Mouse (Mus musculus) mature B cell (primary cell): ENCODE data around the gene Arid5b.

Source experiments
- in situ Hi-C: fragments of 300-500 bp; cut with MboI; formaldehyde crosslinking; loops from 2 replicates; pipeline ENCODE4 v1.14.3; 2019

The Arid5b gene

GRCm38 (mm10) chr10:68231385-68232182, 47.0 kb downstream of the Arid5b start:
- in situ Hi-C loops: no loop called here

DNA sequence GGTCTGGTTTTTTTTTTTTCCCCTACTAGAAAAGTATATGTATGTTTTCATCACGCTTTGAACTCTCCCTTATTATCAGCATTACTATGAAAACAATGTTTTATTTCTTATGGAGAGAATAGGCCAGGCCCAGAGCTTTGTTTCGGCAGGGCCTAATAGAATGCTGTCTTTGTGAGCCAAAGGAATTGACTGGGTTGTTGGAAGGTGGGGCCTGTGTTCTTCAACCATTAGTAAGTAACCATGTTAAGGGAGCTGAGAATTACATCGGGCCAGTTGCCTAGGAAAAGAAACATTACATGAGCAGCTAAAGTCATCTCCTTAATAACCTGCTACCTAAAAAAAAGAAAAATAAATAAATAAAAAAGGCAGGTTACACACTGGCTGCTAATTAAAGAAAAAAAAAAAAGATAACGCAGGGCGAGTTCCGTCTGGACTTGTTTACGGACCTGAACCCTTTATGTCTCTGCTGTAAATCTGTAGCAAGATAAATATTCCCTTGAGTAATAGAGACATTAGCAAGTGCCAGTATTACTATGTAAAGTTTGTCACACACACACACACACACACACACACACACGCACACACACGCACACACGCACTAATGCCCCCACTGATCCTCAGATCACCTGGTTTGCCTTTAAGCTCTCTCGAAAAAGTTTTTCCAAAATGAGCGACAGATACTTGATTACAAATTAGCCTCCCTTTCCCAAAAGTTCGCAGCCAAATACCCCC, 47.7 kb downstream of the Arid5b start:
- in situ Hi-C loops: no loop called here

DNA sequence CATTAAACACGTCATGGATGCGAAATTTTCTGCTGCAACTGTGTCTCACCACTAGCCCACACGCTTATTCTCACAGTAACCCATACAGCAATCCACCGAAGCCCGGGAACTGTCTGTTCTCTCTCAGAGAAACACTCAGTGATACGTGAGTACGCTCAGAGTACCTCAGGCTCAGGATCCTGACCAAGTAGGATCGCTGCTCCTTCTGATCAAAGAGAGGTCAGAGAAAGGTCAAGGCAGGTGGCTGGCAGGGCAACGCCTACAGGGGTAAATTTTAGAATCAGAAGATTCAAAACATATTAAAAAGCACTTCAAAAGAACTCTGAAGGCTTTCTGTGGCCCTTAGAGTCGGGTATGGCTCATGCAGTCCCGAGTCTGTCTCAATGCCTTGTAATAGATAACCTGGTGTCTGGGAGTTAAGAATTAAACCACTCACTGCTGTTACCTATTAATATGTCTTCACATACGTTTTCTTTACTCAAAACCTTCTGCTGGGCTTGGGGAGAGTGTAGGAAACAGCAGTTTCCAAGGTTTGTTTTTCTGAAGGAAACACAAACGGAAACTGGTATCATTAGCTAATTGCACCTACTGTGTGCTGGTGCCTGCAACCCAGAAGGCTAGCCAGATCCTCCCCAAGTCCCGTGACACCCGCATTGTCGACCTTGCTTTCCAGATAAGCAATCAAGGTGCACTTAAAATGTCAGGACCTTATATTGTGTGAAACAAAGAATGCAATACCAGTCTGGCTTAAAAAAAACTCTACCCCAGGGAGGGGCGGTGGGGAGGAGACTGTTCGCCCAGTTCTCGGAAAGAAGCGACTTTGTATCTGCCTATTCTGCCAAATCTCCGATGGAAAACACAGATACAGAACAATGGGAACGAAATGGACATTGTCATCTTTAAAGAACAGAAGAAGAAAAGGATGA, 48.6 kb downstream of the Arid5b start:
- in situ Hi-C loops: no loop called here

GRCm38 (mm10) chr10:68222676-68223075, 55.9 kb downstream of the Arid5b start:
- in situ Hi-C loops: no loop called here

DNA sequence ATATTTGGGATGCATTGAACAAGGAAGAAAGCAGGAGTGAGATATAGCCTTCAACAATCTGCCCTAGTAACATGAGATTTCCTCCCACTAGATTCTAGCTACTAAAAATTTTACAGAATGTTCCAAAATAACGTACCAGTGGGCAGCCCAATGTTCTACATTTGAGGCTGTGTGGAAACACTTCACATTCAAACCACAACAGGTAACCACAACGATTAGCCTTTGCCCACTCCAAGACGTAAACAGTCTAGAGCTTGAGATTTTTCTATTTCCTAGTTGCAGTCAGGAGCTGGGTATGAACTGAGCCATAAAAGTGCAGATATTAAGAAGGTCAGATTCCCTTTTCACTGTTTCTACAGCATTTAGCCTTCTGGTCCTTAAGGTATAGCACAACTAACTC, 56.5 kb downstream of the Arid5b start:
- in situ Hi-C loops: no loop called here

- in situ Hi-C loops: no loop called here
These were observed 59.2 kb downstream of the Arid5b start for GRCm38 (mm10) chr10:68219327-68219726.

DNA sequence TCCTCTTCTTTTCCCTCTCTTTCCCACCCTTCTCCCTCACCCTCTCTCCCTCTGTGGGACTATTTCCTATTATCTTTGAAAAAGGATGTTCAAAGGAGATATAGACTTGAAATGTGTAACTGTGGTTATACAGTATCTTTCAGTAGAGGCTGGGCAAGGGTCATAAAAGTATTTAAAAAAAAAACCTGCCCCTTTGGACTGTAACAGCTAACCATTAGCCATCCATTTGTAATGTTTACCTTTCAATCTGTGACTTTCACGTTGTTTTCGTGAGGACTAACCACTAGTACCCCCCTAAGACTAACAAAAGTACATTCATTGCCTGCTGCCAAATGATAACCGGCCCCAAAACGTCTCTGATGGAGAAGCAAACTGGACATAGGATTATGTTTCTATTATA, 59.9 kb downstream of the Arid5b start:
- in situ Hi-C loops: no loop called here

GRCm38 (mm10) chr10:68214809-68215468, 63.6 kb downstream of the Arid5b start:
- in situ Hi-C loops: no loop called here

DNA sequence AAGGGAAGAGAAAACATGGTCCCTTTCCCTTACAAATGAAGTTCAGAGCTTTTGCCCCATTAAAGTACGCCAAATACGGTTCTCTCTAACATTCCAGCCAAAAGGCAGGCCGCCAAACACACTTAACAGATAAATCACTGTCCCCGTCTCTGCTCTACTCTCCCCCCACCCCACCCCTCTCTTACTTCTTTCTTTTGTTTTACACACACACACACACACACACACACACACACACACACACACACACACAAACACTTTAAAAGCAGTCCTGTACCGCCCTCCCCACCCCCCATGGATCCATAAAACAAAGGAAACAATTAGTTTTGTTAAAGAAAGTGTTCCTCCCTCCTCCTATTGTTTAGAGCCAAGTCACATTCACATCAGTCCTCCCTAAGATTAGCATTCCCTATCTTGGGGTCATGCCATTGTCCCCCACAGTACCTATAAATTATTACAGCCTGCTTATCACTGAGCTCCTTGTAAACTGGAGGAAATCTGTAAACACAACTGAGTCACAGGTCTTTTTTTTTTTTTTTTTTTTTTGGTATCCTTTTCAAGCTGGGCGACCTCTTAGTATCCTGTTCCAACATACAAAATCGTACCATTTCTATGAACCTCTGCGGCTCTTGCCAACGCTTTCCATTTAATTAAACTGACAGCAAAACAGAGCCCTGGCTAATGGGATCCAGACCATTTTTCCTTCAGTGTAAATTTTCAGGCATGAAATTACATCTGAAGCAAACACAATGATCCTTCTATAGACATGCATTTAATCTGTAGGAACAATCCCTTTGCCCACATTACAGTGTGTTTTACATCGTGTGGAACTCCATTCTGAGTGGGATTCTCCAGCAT, 66.3 kb downstream of the Arid5b start:
- in situ Hi-C loops: no loop called here

DNA sequence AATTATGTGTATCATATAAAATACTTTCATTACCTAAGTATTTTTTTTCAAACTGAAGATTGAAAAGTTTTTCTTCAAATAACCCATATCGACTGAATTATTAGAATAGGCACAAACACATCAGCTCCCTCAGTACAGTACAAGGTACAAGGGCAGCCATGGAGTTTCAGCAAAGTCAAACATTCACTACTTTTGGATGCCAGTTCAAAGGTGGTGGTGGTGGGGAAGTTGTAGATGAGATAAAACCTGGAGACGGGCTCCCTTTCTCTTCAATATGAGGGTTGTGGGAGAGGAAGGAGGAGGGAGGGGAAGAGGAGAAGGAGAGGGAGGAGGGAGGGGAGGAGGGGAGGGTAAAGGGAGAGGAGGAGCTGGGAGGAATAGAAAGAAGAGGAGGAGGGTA, 67.0 kb downstream of the Arid5b start:
- in situ Hi-C loops: no loop called here

DNA sequence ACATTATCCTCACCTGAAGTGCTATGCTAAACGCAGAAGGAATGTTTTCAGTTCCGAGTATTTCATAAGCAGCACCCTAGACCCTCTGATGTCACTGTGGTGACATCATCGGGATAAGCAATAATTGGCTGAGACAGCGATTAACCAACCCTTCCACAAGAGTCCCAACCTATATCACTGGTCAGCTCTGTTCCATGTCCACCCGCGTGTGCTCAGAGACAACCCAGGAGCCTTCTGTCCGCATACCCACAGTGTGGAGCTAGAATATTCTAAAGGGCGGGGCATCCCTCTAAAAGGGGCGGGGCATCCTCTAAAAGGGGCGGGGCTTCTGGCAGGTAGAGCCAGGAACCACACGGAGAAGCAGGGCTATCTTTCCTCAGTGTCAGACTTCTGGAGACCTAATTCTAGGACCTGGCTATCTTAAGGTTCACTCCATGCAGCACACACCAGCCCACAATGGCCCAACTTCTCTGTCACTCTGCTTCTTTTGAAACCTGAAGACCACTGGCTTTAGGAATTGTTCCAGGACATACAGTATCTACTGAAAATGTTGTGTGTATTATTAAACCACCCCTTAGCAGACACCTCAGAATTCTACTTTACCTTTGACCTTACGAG, 68.4 kb downstream of the Arid5b start:
- in situ Hi-C loops: no loop called here

GRCm38 (mm10) chr10:68208670-68209065, 69.9 kb downstream of the Arid5b start:
- in situ Hi-C loops: no loop called here

DNA sequence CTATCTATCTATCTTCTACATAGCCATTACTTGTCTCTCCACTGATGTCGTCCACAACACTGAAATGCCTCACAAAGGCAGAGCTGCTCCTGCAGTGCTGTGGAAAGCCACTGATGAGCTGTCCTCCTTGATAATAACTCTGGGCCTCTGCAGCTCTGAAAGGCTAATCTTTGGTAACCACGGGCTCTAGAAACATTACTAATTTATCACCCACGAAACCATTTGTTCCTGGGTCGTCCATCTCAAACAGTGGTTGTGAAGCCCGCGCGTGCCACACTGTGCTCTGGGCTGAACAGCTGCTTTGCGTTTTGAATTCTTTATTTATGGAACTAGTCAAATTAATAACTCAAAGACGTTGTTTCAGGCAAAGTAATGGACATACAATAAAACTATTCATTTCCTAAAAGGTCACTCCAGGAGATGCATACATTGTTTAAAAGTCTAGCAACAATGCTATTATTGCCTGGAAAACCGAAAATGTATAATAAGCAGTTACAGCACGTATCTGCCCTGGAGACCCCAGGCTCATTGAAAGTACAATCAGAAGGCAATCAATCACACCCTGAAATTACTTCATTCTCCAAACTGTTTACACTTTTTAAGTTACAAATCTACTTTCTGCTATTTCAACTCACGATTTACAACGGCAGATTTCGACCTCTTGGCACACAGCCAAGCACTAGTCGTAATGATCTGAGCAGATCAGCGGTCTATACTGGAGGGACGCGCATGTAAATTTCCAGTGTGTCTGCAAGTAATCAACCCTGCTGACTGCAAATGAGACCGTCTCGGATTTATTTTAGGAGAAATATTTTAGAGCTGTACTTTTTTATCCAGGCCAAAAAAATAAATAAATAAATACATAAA, 70.5 kb downstream of the Arid5b start:
- in situ Hi-C loops: no loop called here

GRCm38 (mm10) chr10:68204391-68204790, 74.1 kb downstream of the Arid5b start:
- in situ Hi-C loops: no loop called here

DNA sequence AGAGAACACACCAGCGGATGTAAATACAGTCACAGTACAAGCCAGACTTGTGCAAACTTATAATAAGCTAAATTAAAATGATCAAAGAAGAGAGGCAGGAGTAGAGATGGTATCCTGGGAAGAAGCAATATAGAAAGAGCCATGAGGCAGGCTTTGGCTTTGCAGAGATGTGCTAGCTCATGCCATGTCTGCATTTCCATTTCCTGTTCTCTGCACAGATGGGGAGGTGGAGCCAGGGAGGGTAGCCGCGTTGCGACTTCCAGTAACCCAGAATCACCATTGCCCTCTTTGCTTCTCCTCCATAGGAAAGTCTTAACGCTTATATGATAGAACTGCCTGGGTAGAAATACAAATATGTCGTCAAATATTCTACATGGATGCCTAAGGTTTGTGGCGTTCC, 74.7 kb downstream of the Arid5b start:
- in situ Hi-C loops: no loop called here

DNA sequence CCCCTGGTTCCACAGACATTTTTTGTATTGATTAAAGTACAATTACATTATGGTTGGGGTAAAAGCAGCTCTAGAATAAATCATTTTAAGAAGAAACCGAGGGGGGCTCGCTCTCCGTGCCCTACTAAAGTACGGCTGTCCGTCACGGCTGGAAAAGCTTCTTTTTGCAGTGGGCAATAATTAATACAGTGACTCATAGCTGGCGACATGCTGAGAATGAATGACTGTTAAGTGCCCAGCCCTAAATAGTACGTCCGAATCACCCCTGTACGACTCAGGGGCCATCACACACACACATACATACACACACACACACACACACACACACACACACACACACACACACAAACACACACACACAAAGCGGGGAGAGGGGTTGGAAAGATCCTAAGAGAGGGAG, 75.2 kb downstream of the Arid5b start:
- in situ Hi-C loops: no loop called here

- in situ Hi-C loops: no loop called here
These were observed 79.1 kb downstream of the Arid5b start for GRCm38 (mm10) chr10:68199440-68199839.

- in situ Hi-C loops: no loop called here
These were observed 82.2 kb downstream of the Arid5b start for GRCm38 (mm10) chr10:68196324-68196723.

- in situ Hi-C loops: no loop called here
These were observed 85.0 kb downstream of the Arid5b start for GRCm38 (mm10) chr10:68193561-68193960.
